Mouse (Mus musculus) macrophage (primary cell): ENCODE measurements around the gene Mrrf. TPM values are rescaled to one million over a fixed set of nuclear protein-coding genes. Genes with fewer than 3 reads are reported as not detected.
"Not testable (repeated sequence)": the region's sequence is repeated elsewhere in the genome, so short reads cannot be mapped to it uniquely, and the experiment has no call there.

Source experiments
- H3K27ac ChIP-seq: fragments of 350-480 bp; formaldehyde crosslinking; 2 replicates; pipeline ENCODE4 v1.9.0; 2021
- H3K36me3 ChIP-seq: fragments of 350-480 bp; formaldehyde crosslinking; 2 replicates; pipeline ENCODE4 v1.9.0; 2021; ENCODE audit errors: inconsistent target
- H3K4me3 ChIP-seq: fragments of 350-480 bp; formaldehyde crosslinking; 2 replicates; pipeline ENCODE4 v1.9.0; 2021; ENCODE audit errors: inconsistent target
- H3K79me2 ChIP-seq: fragments of 350-480 bp; formaldehyde crosslinking; 2 replicates; pipeline ENCODE4 v1.9.0; 2021; ENCODE audit errors: inconsistent target
- WGBS: methylation state at CpG from one replicate; pipeline ENCODE4 v1.1.7; 2026; ENCODE audit warnings: inconsistent platforms; ENCODE audit not compliant: missing documents; 5-methylcytosine and 5-hydroxymethylcytosine counted together
- polyA plus RNA-seq: library from polyadenylated mRNA; stranded (reverse); fragments of 250-400 nt; gene quantifications from 3 replicates; pipeline ENCODE4 v1.2.4, GENCODE M21; 2018; ENCODE audit warnings: inconsistent platforms

Gene Mrrf
- polyA plus RNA-seq, 1 experiment from 2014 or later, result 14.0 TPM

DNA sequence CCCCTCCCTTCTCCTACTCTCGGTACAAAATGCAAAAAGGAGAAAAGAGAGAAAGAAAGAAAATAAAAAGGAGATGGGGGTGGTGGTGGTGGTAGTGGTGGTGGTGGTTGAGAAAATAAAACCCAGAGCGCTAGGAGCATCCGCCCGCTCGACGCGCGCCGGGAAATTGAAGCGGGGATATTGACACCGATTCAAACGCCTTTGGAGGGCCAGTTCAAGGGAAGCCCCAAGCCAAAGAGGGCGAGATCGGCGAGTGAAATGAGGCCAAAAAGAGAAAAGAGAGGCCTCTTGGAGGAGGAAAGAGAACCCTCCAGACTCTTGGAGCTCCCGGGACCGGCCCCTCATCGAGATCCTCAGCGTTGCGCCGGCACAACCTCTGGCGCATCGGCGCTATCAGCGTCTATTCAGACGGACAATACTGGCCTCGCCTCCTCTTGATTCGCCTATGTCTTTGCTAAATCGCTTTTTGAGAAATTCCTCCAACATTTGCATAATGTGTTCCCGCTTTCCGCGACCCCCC lies 31.7 kb upstream of the Mrrf start:
- WGBS, result 1% methylated on average over 32 of the region's 32 CpGs
- H3K36me3 ChIP-seq, result no peaks in the 10 kb centered on the region
- H3K79me2 ChIP-seq, result no peaks in the 10 kb centered on the region
- no peak overlapping the region for H3K27ac ChIP-seq
- H3K4me3 ChIP-seq, result no peak overlapping the region

DNA sequence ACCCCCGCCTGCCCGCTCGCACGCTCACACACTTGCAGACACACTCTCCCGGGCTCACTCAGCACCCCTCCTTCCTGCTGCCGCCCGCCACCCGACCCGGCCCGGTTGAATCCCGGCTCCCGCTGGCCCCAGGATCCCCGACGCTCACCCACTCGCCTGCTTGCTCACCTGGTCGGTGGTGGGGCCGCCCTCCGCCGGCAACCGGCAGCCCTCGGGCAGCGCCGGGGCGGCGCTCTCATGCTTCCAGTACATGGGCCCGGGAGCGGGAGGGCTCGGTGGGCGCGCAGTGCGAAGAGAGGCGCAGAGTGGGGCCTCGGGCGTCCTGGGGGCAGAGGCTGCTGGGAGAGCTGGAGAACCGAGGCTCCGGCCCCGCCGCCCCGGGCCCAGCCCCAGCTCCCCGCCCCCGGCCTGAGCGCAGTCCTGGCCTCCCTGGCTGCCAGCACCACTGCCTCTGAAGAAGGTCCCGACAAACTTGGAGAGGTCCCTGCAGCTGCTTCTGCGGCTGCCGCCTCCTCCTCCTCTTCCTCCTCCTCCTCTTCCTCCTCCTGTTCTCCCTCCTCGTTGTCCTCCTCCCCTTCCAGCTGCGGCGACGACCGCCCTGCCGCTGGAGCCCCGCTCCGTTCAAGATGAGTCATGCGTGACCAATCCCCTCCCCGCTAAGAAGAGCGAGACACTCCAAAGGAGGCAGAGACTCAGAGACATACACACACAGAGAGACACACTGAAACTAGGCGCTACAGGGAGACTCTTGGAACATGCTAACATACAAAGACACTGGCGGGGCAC lies 31.0 kb upstream of the Mrrf start, which contains the start of gene Lhx6:
TSS of gene Lhx6 (minus strand) at position 453 of the 786 bp plus-strand sequence.
- WGBS, result 1% methylated on average over 49 of the region's 58 CpGs
- H3K4me3 ChIP-seq, result no peak within 1 kb of the TSS

GRCm38 (mm10) chr2:36108615-36109014 lies 27.6 kb upstream of the Mrrf start:
- 10% methylated on average over 6 of the region's 7 CpGs for WGBS
- Histone ChIP-seq H3K79me2 (no peaks in the 10 kb centered on the region), H3K4me3 (no peak overlapping the region), H3K36me3 (no peaks in the 10 kb centered on the region), H3K27ac (no peak overlapping the region)

More for the DNA sequence above, 31.0 kb upstream of the Mrrf start, which contains the start of gene Lhx6:
- Histone ChIP-seq H3K36me3 (no peaks in the 10 kb centered on the region), H3K79me2 (no peaks in the 10 kb centered on the region), H3K27ac (no peak within 1 kb of the TSS)

DNA sequence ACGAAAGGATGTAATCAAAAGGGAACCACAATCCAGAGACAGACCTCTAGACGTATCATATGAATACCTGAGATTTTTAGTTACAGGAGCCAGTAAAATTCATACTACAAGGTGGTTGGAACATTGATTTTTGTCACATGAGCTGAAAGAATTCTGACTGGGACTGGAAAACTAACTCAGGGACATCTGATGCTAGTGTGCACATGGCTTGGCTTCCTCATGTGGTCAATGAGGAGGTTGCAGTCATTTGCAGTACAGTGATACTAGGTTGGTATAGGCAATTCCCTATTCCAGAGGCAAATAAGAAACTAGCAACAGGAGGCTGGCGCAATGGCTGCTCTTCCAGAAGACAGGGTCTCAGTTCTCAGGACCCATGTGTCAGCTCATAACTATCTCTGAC lies 23.6 kb upstream of the Mrrf start:
- 46% methylated on average over 3 of the region's 3 CpGs for WGBS
- Histone ChIP-seq H3K4me3 (no peak overlapping the region), H3K79me2 (no peaks in the 10 kb centered on the region), H3K27ac (no peak overlapping the region), H3K36me3 (peaks cover 14% of the 10 kb centered on the region)

- H3K36me3 ChIP-seq, result peaks cover 82% of the 10 kb centered on the region
- H3K79me2 ChIP-seq, result no peaks in the 10 kb centered on the region
- no peak overlapping the region for H3K27ac ChIP-seq
- WGBS, result 86% methylated on average over 9 of the region's 9 CpGs
- no peak overlapping the region for H3K4me3 ChIP-seq
Measured at GRCm38 (mm10) chr2:36126795-36127429, 9.3 kb upstream of the Mrrf start.

- Histone ChIP-seq H3K36me3 (peaks cover 78% of the 10 kb centered on the region), H3K4me3 (no peak overlapping the region), H3K27ac (no peak overlapping the region), H3K79me2 (no peaks in the 10 kb centered on the region; the same call in 1 of the 2 replicates)
- 88% methylated on average over 3 of the region's 4 CpGs for WGBS
Measured at GRCm38 (mm10) chr2:36127973-36128372, 8.2 kb upstream of the Mrrf start.

DNA sequence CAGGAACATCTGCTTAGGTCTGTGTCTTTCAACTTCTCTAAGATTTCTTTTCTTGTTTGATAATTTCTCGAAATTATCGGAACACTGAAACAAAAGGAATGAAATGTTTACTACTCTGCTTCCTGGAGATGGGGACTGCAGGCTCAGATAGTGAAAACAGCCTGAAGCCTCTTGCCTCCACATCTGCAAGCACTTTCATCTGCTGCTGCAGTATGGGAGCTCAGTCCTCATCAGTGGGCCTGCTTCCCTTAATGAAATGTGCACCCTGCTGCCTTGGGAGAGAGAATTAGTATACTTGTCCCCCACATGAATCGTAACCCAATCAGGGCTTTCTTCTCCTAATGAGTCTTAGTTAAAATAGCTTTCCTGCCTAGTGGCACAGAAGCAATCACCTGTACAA lies 7.1 kb upstream of the Mrrf start:
- no peak overlapping the region for H3K4me3 ChIP-seq
- WGBS, result 97% methylated on average over 3 of the region's 3 CpGs
- no peak overlapping the region for H3K27ac ChIP-seq
- peaks cover 80% of the 10 kb centered on the region for H3K36me3 ChIP-seq
- H3K79me2 ChIP-seq, result peaks cover 3% of the 10 kb centered on the region; the same call in 1 of the 2 replicates

DNA sequence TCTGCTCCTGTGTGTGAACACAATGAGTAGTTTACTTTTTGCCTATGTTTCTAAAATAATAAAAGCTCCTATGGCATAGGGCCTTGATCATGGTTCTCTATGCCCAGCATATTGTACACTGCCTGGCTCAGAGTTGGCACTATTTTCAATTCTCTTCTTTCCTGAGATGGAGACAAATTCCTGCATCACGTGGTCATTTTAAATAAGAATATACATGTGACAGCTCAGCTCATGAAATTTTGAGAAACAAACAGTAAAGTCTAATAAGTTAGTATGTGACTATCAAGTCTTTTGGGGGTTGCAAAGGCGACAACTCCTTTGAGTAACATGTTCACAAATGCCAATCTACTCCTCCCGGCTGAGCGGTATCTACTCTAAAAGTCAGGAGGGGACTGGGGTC lies 302 bp upstream of the Mrrf start:
- 3% methylated on average over 4 of the region's 4 CpGs for WGBS
- Histone ChIP-seq H3K36me3 (peaks cover 27% of the 10 kb centered on the region), H3K4me3 (peak overlapping the region; percentile 85), H3K27ac (peak overlapping the region; percentile 76), H3K79me2 (peaks cover 30% of the 10 kb centered on the region)

DNA sequence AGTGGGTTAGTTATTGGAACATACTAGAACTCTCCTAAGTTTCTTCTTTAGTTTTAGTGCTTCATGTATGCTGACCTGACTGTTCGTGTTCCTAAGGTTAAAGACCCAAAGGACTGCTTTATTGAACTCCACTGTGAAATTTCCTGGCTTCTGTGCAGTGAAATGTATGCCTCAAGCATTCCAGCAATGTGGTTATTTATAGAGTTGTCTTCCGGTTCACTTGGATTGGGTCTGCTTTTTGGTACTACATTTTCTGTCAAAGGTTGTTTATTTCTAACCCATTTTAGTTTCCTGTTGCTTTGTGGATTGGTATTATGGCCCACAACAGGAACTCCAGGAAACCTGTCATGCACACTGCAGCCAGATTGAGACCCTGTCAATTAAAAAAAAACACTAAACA lies 2.9 kb downstream of the Mrrf start:
- Histone ChIP-seq H3K4me3 (no peak overlapping the region), H3K27ac (no peak overlapping the region), H3K36me3 (peaks cover 16% of the 10 kb centered on the region), H3K79me2 (peaks cover 27% of the 10 kb centered on the region)
- 87% methylated on average over 2 of the region's 2 CpGs for WGBS

DNA sequence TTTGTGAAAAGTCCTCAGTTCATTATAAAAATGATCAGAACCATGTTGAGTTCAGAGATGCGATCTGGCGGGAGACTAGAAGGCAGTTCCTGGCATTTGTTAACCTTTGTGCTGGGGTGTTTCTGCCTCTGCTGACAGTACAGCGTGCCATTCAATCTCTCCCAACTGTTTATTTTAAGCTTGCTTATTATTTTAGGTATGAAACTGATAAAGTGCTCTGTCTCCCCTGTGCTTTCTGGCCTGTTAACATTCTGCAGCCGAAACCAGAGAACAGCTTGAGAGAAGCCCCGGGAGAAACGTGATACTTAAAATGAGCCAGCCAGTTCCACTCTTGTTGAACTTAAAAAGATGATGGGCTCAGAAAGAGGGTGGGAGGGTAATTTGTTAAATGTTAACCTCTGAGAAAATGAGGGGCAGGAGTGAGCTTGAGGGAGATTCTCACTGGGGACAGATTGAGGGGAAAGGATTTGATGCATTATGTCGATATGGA lies 12.7 kb downstream of the Mrrf start:
- 95% methylated on average over 7 of the region's 7 CpGs for WGBS
- H3K27ac ChIP-seq, result no peak overlapping the region
- H3K79me2 ChIP-seq, result no peaks in the 10 kb centered on the region
- H3K36me3 ChIP-seq, result peaks cover 8% of the 10 kb centered on the region; the same call in 1 of the 2 replicates
- H3K4me3 ChIP-seq, result no peak overlapping the region

GRCm38 (mm10) chr2:36152401-36152800 lies 16.2 kb downstream of the Mrrf start:
- WGBS, result 92% methylated on average over 3 of the region's 4 CpGs
- not testable (repeated sequence) for H3K79me2 ChIP-seq, H3K4me3 ChIP-seq, H3K27ac ChIP-seq
- H3K36me3 ChIP-seq, result peaks cover 17% of the 10 kb centered on the region; the same call in 1 of the 2 replicates

GRCm38 (mm10) chr2:36157461-36157860 lies 21.3 kb downstream of the Mrrf start:
- WGBS, result 100% methylated on average over 1 of the region's 1 CpGs
- H3K4me3 ChIP-seq, result no peak overlapping the region

DNA sequence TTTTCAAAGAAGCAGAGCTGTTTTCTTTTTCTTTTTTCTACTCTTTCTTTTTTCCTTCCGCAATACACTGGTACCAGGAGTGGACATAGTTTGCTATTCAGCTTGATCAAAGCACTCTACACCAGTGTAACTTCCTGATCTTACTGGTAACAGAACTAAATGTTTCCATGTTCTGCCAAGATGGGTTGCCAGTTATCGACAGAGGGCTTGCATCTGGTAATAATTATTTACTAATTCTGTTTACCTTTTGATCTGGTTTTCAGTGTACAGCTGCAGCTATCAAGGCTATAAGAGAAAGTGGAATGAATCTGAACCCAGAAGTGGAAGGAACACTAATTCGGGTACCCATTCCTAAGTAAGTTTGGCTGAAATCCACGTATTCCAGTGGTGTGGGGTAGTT lies 23.1 kb downstream of the Mrrf start:
- H3K4me3 ChIP-seq, result no peak overlapping the region
- H3K27ac ChIP-seq, result no peak overlapping the region
- H3K36me3 ChIP-seq, result peaks cover 13% of the 10 kb centered on the region; the same call in 1 of the 2 replicates
- H3K79me2 ChIP-seq, result no peaks in the 10 kb centered on the region
- 96% methylated on average over 4 of the region's 4 CpGs for WGBS

More at GRCm38 (mm10) chr2:36157461-36157860, 21.3 kb downstream of the Mrrf start:
- H3K27ac ChIP-seq, result no peak overlapping the region
- H3K79me2 ChIP-seq, result no peaks in the 10 kb centered on the region
- H3K36me3 ChIP-seq, result peaks cover 21% of the 10 kb centered on the region; the same call in 1 of the 2 replicates

DNA sequence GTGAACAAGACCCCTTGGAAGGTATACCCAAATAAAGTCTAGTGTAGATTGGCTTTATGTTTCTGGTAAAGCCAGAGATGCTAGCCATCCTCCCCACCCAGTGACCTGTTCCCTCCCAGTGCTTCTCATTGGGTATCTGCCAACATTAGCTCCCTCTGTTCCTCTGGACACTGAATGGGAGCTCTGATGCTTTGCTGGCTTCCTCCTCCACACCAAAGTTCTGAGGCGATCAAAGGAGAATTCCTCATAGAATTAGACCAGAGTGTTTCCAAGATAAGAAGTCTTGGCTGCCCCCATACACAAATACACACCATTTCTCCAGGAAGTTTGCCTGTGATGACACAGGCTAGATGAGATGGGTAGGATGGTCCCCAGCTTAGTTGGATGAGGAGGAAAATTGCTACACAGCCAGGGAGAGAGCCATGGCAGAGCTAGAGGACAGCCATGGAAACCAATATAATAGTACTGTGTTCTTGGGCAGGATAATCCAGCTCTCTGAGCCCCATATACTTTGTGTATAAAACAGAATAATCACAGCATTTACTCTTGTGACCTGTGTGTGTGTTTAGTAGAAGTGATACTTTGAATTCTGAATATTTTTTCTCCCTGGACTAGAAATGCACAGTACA lies 31.9 kb downstream of the Mrrf start:
- Histone ChIP-seq H3K4me3 (no peak overlapping the region), H3K36me3 (no peaks in the 10 kb centered on the region), H3K27ac (no peak overlapping the region), H3K79me2 (no peaks in the 10 kb centered on the region)
- 89% methylated on average over 1 of the region's 1 CpGs for WGBS
